Mouse (Mus musculus) macrophage (primary cell): ENCODE measurements around the gene Gm20489. TPM values are rescaled to one million over a fixed set of nuclear protein-coding genes. Genes with fewer than 3 reads are reported as not detected.

Experiments
- H3K27ac ChIP-seq: fragments of 350-480 bp; formaldehyde crosslinking; 2 replicates; pipeline ENCODE4 v1.9.0; 2021
- H3K36me3 ChIP-seq: fragments of 350-480 bp; formaldehyde crosslinking; 2 replicates; pipeline ENCODE4 v1.9.0; 2021; ENCODE audit errors: inconsistent target
- H3K4me3 ChIP-seq: fragments of 350-480 bp; formaldehyde crosslinking; 2 replicates; pipeline ENCODE4 v1.9.0; 2021; ENCODE audit errors: inconsistent target
- H3K79me2 ChIP-seq: fragments of 350-480 bp; formaldehyde crosslinking; 2 replicates; pipeline ENCODE4 v1.9.0; 2021; ENCODE audit errors: inconsistent target
- WGBS: methylation state at CpG from one replicate; pipeline ENCODE4 v1.1.7; 2026; ENCODE audit warnings: inconsistent platforms; ENCODE audit not compliant: missing documents; 5-methylcytosine and 5-hydroxymethylcytosine counted together
- polyA plus RNA-seq: library from polyadenylated mRNA; stranded (reverse); fragments of 250-400 nt; gene quantifications from 3 replicates; pipeline ENCODE4 v1.2.4, GENCODE M21; 2018; ENCODE audit warnings: inconsistent platforms

The Gm20489 gene
- polyA plus RNA-seq, 1 experiment from 2014 or later = not detected

- Histone ChIP-seq H3K79me2 (no peaks in the 10 kb centered on the region), H3K36me3 (peaks cover 25% of the 10 kb centered on the region; the same call in 1 of the 2 replicates), H3K4me3 (no peak overlapping the region), H3K27ac (no peak overlapping the region)
- WGBS = 39% methylated on average over 5 of the region's 6 CpGs
Measured at GRCm38 (mm10) chrX:101285534-101285933, 16.7 kb upstream of the Gm20489 start.

- Histone ChIP-seq H3K36me3 (peaks cover 24% of the 10 kb centered on the region; the same call in 1 of the 2 replicates), H3K4me3 (no peak overlapping the region), H3K79me2 (no peaks in the 10 kb centered on the region), H3K27ac (no peak overlapping the region)
- 92% methylated on average over 6 of the region's 6 CpGs for WGBS
Measured at GRCm38 (mm10) chrX:101282813-101283212, 14.0 kb upstream of the Gm20489 start.

GRCm38 (mm10) chrX:101273875-101274738 is 5.3 kb upstream of the Gm20489 start, which contains the start of gene Med12:
Med12 (plus strand) TSS chrX:101274030.
- Histone ChIP-seq H3K36me3 (peaks cover under 1% of the 10 kb centered on the region; the same call in 1 of the 2 replicates), H3K4me3 (peak within 1 kb of the TSS; percentile 63), H3K79me2 (peaks cover 4% of the 10 kb centered on the region; the same call in 1 of the 2 replicates), H3K27ac (peak within 1 kb of the TSS; percentile 64)
- WGBS = 20% methylated on average over 46 of the region's 54 CpGs

- WGBS = 50% methylated on average over 6 of the region's 6 CpGs
- Histone ChIP-seq H3K79me2 (peaks cover 4% of the 10 kb centered on the region; the same call in 1 of the 2 replicates), H3K36me3 (no peaks in the 10 kb centered on the region), H3K4me3 (no peak overlapping the region), H3K27ac (no peak overlapping the region)
Measured at GRCm38 (mm10) chrX:101273410-101273809, 4.6 kb upstream of the Gm20489 start.

- Histone ChIP-seq H3K4me3 (peak within 1 kb of the TSS; percentile 32), H3K36me3 (no peaks in the 10 kb centered on the region), H3K79me2 (peaks cover 12% of the 10 kb centered on the region; the same call in 1 of the 2 replicates), H3K27ac (peak within 1 kb of the TSS; percentile 35)
- WGBS = 31% methylated on average over 3 of the region's 5 CpGs
Measured at GRCm38 (mm10) chrX:101268025-101268754, 633 bp downstream of the Gm20489 start, which contains the start of gene Il2rg. Il2rg (minus strand) TSS chrX:101268255.

GRCm38 (mm10) chrX:101266631-101267030 is 2.2 kb downstream of the Gm20489 start:
- Histone ChIP-seq H3K27ac (no peak overlapping the region), H3K4me3 (peak overlapping the region; percentile 32), H3K36me3 (no peaks in the 10 kb centered on the region), H3K79me2 (peaks cover 12% of the 10 kb centered on the region; the same call in 1 of the 2 replicates)
- 60% methylated on average over 6 of the region's 6 CpGs for WGBS

- 100% methylated on average over 1 of the region's 1 CpGs for WGBS
- H3K4me3 ChIP-seq = no peak within 1 kb of the TSS
- no peak within 1 kb of the TSS for H3K27ac ChIP-seq
- H3K79me2 ChIP-seq = peaks cover 12% of the 10 kb centered on the region; the same call in 1 of the 2 replicates
- H3K36me3 ChIP-seq = no peaks in the 10 kb centered on the region
Measured at GRCm38 (mm10) chrX:101263892-101264291, 4.9 kb downstream of the Gm20489 start, which contains the start of gene Gm614. Gm614 (minus strand) TSS chrX:101263992.

GRCm38 (mm10) chrX:101260441-101261325 is 8.1 kb downstream of the Gm20489 start:
- H3K27ac ChIP-seq = peak overlapping the region; percentile 54

GRCm38 (mm10) chrX:101256603-101257002 is 12.2 kb downstream of the Gm20489 start:
- Histone ChIP-seq H3K4me3 (no peak overlapping the region), H3K79me2 (no peaks in the 10 kb centered on the region), H3K36me3 (no peaks in the 10 kb centered on the region), H3K27ac (no peak overlapping the region)
- WGBS = 87% methylated on average over 12 of the region's 13 CpGs

More at GRCm38 (mm10) chrX:101260441-101261325, 8.1 kb downstream of the Gm20489 start:
- Histone ChIP-seq H3K79me2 (no peaks in the 10 kb centered on the region), H3K36me3 (no peaks in the 10 kb centered on the region), H3K4me3 (no peak overlapping the region)
- WGBS = 35% methylated on average over 6 of the region's 13 CpGs

- WGBS = 24% methylated on average over 23 of the region's 26 CpGs
- Histone ChIP-seq H3K79me2 (no peaks in the 10 kb centered on the region), H3K4me3 (peak overlapping the region; percentile 65), H3K27ac (peak overlapping the region; percentile 39; the same call in 1 of the 2 replicates), H3K36me3 (no peaks in the 10 kb centered on the region)
Measured at GRCm38 (mm10) chrX:101254740-101255139, 14.1 kb downstream of the Gm20489 start.

- Histone ChIP-seq H3K27ac (peak within 1 kb of the TSS; percentile 39), H3K79me2 (no peaks in the 10 kb centered on the region), H3K36me3 (no peaks in the 10 kb centered on the region), H3K4me3 (peak within 1 kb of the TSS; percentile 65)
- WGBS = 23% methylated on average over 35 of the region's 47 CpGs
Measured at GRCm38 (mm10) chrX:101253952-101254729, 14.7 kb downstream of the Gm20489 start, which contains the start of gene Foxo4. Foxo4 (plus strand) TSS chrX:101254528.

GRCm38 (mm10) chrX:101245011-101245410 is 23.8 kb downstream of the Gm20489 start:
- H3K27ac ChIP-seq = no peak overlapping the region
- 50% methylated on average over 1 of the region's 1 CpGs for WGBS
- no peak overlapping the region for H3K4me3 ChIP-seq
- no peaks in the 10 kb centered on the region for H3K36me3 ChIP-seq
- H3K79me2 ChIP-seq = no peaks in the 10 kb centered on the region

- Histone ChIP-seq H3K36me3 (no peaks in the 10 kb centered on the region), H3K4me3 (peak overlapping the region; percentile 11), H3K79me2 (peaks cover 37% of the 10 kb centered on the region), H3K27ac (0 out of 2 replicates have a peak overlapping the region, but pooled peaks have one; percentile 24)
- WGBS = 35% methylated on average over 7 of the region's 7 CpGs
Measured at GRCm38 (mm10) chrX:101222796-101223162, 46.0 kb downstream of the Gm20489 start.
